Mouse (Mus musculus): ENCODE measurements around the gene Map3k14.

GRCm38 (mm10) chr11:103192230-103192955 is 74.9 kb downstream of the Map3k14 start:
- TF ChIP-seq TAL1 (IDR thresholded peaks at IDR 0.05; ENCODE audit: low read length) (no peak), GATA1 (IDR thresholded peaks at IDR 0.05; ENCODE audit: low read length) (no peak)
